ENCODE assay signal across 13 mouse cellular contexts in genomic region chr14:79289909-79290308, GRCm38 (mm10). TPM values are rescaled to one million over a fixed set of nuclear protein-coding genes. Genes with fewer than 3 reads are reported as not detected.
DNase-seq lines count a peak whose midpoint lies in the region; ATAC-seq lines count a peak whose summit lies in the region.
"Had no signal": no experiment of that assay in that cellular context is flagged by ENCODE, and none has a peak within 500 bp of the region (broad histone marks: within the 10 kb centered on the region; RNA-seq: fewer than 3 reads in every experiment).

No protein-coding gene starts in this region.

- intact Hi-C loops in heart, postnatal 36 days (cut with DNase I), result no loop called here

- no peak overlapping the region for H3K4me3 ChIP-seq in heart, embryonic 12.5 days
- H3K4me3 ChIP-seq in midbrain, embryonic 13.5 days (replicated peaks), result no peak overlapping the region
- no peak overlapping the region for H3K4me3 ChIP-seq in midbrain, embryonic 14.5 days (replicated peaks; ENCODE audit: low read depth, low read length)

- H3K9ac ChIP-seq in heart, embryonic 12.5 days, result no peak overlapping the region
- H3K9ac ChIP-seq in midbrain, embryonic 13.5 days (replicated peaks), result no peak overlapping the region
- no peak overlapping the region for H3K9ac ChIP-seq in midbrain, embryonic 14.5 days (replicated peaks; ENCODE audit: low read length)

- no peaks in the 10 kb centered on the region for H3K36me3 ChIP-seq in heart, embryonic 12.5 days
- H3K36me3 ChIP-seq in midbrain, embryonic 13.5 days, result no peaks in the 10 kb centered on the region
- H3K36me3 ChIP-seq in midbrain, embryonic 14.5 days (ENCODE audit: control insufficient read depth, insufficient read depth, low read length), result no peaks in the 10 kb centered on the region

- 20% methylated on average over 9 of the region's 9 CpGs for WGBS in heart, embryonic 12.5 days
- WGBS in midbrain, embryonic 13.5 days, result 44% methylated on average over 9 of the region's 9 CpGs
- WGBS in midbrain, embryonic 14.5 days, result 47% methylated on average over 9 of the region's 9 CpGs

- H3K27me3 ChIP-seq in heart, embryonic 12.5 days (replicated peaks), result no peaks in the 10 kb centered on the region
- H3K27me3 ChIP-seq in midbrain, embryonic 13.5 days, result 0 out of 2 replicates have a peak, but pooled peaks cover 7% of the 10 kb centered on the region
- no peaks in the 10 kb centered on the region for H3K27me3 ChIP-seq in midbrain, embryonic 14.5 days (ENCODE audit: control insufficient read depth, insufficient read depth, low read length)

- H3K4me1 ChIP-seq in heart, embryonic 12.5 days (replicated peaks), result peaks cover 40% of the 10 kb centered on the region
- peaks cover 32% of the 10 kb centered on the region for H3K4me1 ChIP-seq in midbrain, embryonic 13.5 days (replicated peaks)
- H3K4me1 ChIP-seq in midbrain, embryonic 14.5 days (ENCODE audit: control insufficient read depth, insufficient read depth, low read length), result peaks cover 9% of the 10 kb centered on the region; the same call in 1 of the 2 replicates

- peak overlapping the region; percentile 46 for H3K4me2 ChIP-seq in heart, embryonic 12.5 days
- H3K4me2 ChIP-seq in midbrain, embryonic 13.5 days (replicated peaks), result 0 out of 2 replicates have a peak overlapping the region, but pooled peaks have one; percentile 26
- H3K4me2 ChIP-seq in midbrain, embryonic 14.5 days (ENCODE audit: low read length), result no peak overlapping the region

- DNase-seq in heart, postnatal 36 days, result no peak
- DNase-seq in midbrain, embryonic 14.5 days, result no peak
- no peak for DNase-seq in right cerebral cortex, postnatal 10 days (ENCODE audit: low spot score in 2 of 2)
- DNase-seq: kidney, postnatal 14 days; lung, postnatal 36 days had no signal

- H3K27ac ChIP-seq in heart, embryonic 12.5 days (ENCODE audit: poor library complexity, severe bottlenecking), result no peak overlapping the region
- H3K27ac ChIP-seq in midbrain, embryonic 13.5 days, result no peak overlapping the region
- H3K27ac ChIP-seq in midbrain, embryonic 14.5 days (replicated peaks; ENCODE audit: low read depth, low read length), result no peak overlapping the region

- H3K9me3 ChIP-seq in heart, embryonic 12.5 days (replicated peaks), result no peaks in the 10 kb centered on the region
- H3K9me3 ChIP-seq in midbrain, embryonic 13.5 days, result no peaks in the 10 kb centered on the region
- no peaks in the 10 kb centered on the region for H3K9me3 ChIP-seq in midbrain, embryonic 14.5 days (ENCODE audit: control insufficient read depth, low read length)

- 0 out of 2 replicates have a peak, but pooled peaks have one; percentile 23 for ATAC-seq in heart, embryonic 12.5 days (ENCODE audit: insufficient number of reproducible peaks, low FRiP score)
- ATAC-seq in midbrain, embryonic 13.5 days, result no peak
- no peak for ATAC-seq in midbrain, embryonic 14.5 days (ENCODE audit: low FRiP score, low TSS enrichment)
- ATAC-seq in granulocyte monocyte progenitor cell, adult 5-6 weeks (replicated peaks; ENCODE audit: poor library complexity, severe bottlenecking), result peak; percentile 56
- ATAC-seq in megakaryocyte progenitor cell, adult 5-6 weeks (replicated peaks; ENCODE audit: poor library complexity), result peak; percentile 43
- ATAC-seq in monocyte, adult 5-6 weeks (replicated peaks; ENCODE audit: insufficient number of reproducible peaks, low FRiP score, low TSS enrichment, poor library complexity, severe bottlenecking), result no peak

RNA-seq across cellular contexts. Expression of gene Rgcc, which starts 11.5 kb away (rescaled TPM):
- polyA plus RNA-seq in heart, embryonic 12.5 days (2016; fragmentation: Nextera tagmentation; extraction: Ambion mirVana), result 9.3 and 11.6 TPM in 2 replicates
- 10 to 100 TPM; 54.7 to 54.8 TPM for total RNA-seq in heart, postnatal 36 days (2021)
- polyA plus RNA-seq in midbrain, embryonic 13.5 days (2015; fragmentation: Nextera tagmentation; extraction: Ambion mirVana), result 10.4 and 13.7 TPM in 2 replicates
- polyA plus RNA-seq in midbrain, embryonic 14.5 days (2014; fragmentation: Nextera tagmentation; extraction: Ambion mirVana), result 19.9 and 25.0 TPM in 2 replicates
- 84.3 and 97.4 TPM in 2 replicates for total RNA-seq in granulocyte monocyte progenitor cell, adult 5-6 weeks (2014; fragmentation: Nextera tagmentation)
- total RNA-seq in granulocyte monocyte progenitor cell, adult 5-6 weeks (2017), result 241 and 247 TPM in 2 replicates
- 183 and 199 TPM in 2 replicates for total RNA-seq in megakaryocyte progenitor cell, adult 5-6 weeks (2015)
- total RNA-seq in megakaryocyte progenitor cell, adult 5-6 weeks (2017), result 212 and 243 TPM in 2 replicates
- total RNA-seq in monocyte, adult 5-6 weeks (2017), result 7.0 to 54.6 TPM (median 29.0 TPM) in 3 replicates

RNA-seq across cellular contexts. Expression of gene Zfp957, which starts 42.7 kb away (rescaled TPM):
- not detected in 2 replicates for polyA plus RNA-seq in heart, embryonic 12.5 days (2016; fragmentation: Nextera tagmentation; extraction: Ambion mirVana)
- not detected for total RNA-seq in heart, postnatal 36 days (2021)
- polyA plus RNA-seq in midbrain, embryonic 13.5 days (2015; fragmentation: Nextera tagmentation; extraction: Ambion mirVana), result not detected in 2 replicates
- polyA plus RNA-seq in midbrain, embryonic 14.5 days (2014; fragmentation: Nextera tagmentation; extraction: Ambion mirVana), result not detected in 2 replicates
- total RNA-seq in granulocyte monocyte progenitor cell, adult 5-6 weeks (2014; fragmentation: Nextera tagmentation), result not detected in 2 replicates
- not detected in 2 replicates for total RNA-seq in granulocyte monocyte progenitor cell, adult 5-6 weeks (2017)
- total RNA-seq in megakaryocyte progenitor cell, adult 5-6 weeks (2015), result not detected in 2 replicates
- total RNA-seq in megakaryocyte progenitor cell, adult 5-6 weeks (2017), result not detected in 2 replicates
- total RNA-seq in monocyte, adult 5-6 weeks (2017), result not detected in 3 replicates
- total RNA-seq: left cerebral cortex, postnatal 10 days had no signal
- polyA plus RNA-seq: intestine, embryonic 14.5 days; stomach, embryonic 14.5 days had no signal

Comparison
In these comparisons a context has a peak if more than half of its experiments do, and no peak if none do; other contexts are left out.
1. ATAC-seq: peak in heart, embryonic 12.5 days (single experiment), granulocyte monocyte progenitor cell, adult 5-6 weeks (single experiment) and megakaryocyte progenitor cell, adult 5-6 weeks (single experiment); none in midbrain, embryonic 13.5 days (single experiment), midbrain, embryonic 14.5 days (single experiment) and monocyte, adult 5-6 weeks (single experiment).